Mouse (Mus musculus) erythroblast, embryonic 14.5 days (primary cell): ENCODE results near the gene Hnrnph2. TPM values are rescaled to one million over a fixed set of nuclear protein-coding genes. Genes with fewer than 3 reads are reported as not detected.
A peak's percentile ranks its signal among the peaks of the same experiment; 100 is the strongest.

Experiments
- H3K27me3 ChIP-seq: 2 replicates; pipeline ENCODE4 v1.6.1; 2012; ENCODE audit warnings: inconsistent platforms; ENCODE audit not compliant: control insufficient read depth
- H3K36me3 ChIP-seq: 2 replicates; pipeline ENCODE4 v1.6.1; 2012; ENCODE audit warnings: mild to moderate bottlenecking, inconsistent platforms; ENCODE audit not compliant: control insufficient read depth
- H3K4me1 ChIP-seq: 2 replicates; pipeline ENCODE4 v1.6.1; 2012; ENCODE audit warnings: inconsistent platforms; ENCODE audit not compliant: control insufficient read depth
- H3K4me3 ChIP-seq: replicated peaks from 2 replicates; pipeline ENCODE3; 2012; ENCODE audit warnings: moderate library complexity, mild to moderate bottlenecking, inconsistent platforms
- H3K9me3 ChIP-seq: 2 replicates; pipeline ENCODE4 v1.6.1; 2012; ENCODE audit warnings: low read length, inconsistent platforms, mixed read lengths; ENCODE audit not compliant: control insufficient read depth
- GATA1 ChIP-seq: IDR thresholded peaks from 2 replicates; pipeline ENCODE4 v1.6.1; 2012; ENCODE audit warnings: low read length, inconsistent platforms, mixed read lengths
- TAL1 ChIP-seq: IDR thresholded peaks from 3 replicates; pipeline ENCODE4 v1.6.1; 2012; ENCODE audit warnings: low read length, inconsistent platforms, mixed read lengths
- polyA plus RNA-seq: library from polyadenylated mRNA; stranded (reverse); fragments of >175 nt; gene quantifications from 2 replicates; pipeline ENCODE4 v1.2.3, GENCODE M21; 2012

Hnrnph2 gene
- polyA plus RNA-seq, 1 experiment, result 1.6 TPM

DNA sequence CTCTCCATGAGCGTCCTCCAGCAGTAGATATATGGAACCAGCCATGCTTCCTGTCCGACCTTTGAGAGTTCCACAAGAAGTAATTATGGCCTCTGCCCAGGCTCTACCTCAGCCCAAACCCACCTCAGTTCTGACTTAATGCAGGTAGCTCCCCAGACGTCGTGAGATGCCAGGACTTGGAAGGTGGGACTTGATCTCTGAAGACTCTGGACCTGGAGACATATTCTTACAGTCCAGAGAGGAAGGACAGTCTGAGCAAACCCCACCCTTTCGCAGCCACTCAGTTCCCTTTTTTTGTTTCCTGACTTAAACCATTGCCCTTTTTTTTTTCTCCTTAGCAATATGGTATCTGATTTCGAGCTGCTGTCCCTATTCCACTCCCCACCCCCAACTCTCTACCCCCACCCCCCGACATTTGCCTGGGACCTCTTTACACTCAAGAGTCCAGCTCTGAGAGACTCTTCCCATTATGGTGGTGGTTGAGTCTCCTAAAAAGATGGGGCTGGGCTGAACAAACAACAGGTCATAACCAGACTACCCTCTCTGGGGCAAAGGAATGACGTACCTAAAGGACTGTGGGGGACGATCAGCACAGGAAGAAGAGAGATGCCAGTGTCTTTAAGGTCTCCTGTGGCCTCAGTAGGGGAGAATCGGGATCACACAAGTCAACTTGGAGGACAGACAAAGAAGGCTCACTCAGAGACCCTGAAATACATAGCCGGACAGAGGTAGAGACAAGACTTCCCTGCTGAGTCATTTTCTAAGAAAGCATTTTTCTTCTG lies 17.9 kb upstream of the Hnrnph2 start, which contains the start of gene Btk:
TSS of gene Btk (minus strand) at position 683 of the 782 bp plus-strand sequence.
- no peak for TF ChIP-seq TAL1
- TF ChIP-seq GATA1, result no peak
- H3K36me3 ChIP-seq, result peaks cover 6% of the 10 kb centered on the region
- H3K27me3 ChIP-seq, result no peaks in the 10 kb centered on the region
- peaks cover 54% of the 10 kb centered on the region for H3K4me1 ChIP-seq
- peaks cover 7% of the 10 kb centered on the region; the same call in 1 of the 2 replicates for H3K9me3 ChIP-seq
- H3K4me3 ChIP-seq, result peak within 1 kb of the TSS; percentile 63

DNA sequence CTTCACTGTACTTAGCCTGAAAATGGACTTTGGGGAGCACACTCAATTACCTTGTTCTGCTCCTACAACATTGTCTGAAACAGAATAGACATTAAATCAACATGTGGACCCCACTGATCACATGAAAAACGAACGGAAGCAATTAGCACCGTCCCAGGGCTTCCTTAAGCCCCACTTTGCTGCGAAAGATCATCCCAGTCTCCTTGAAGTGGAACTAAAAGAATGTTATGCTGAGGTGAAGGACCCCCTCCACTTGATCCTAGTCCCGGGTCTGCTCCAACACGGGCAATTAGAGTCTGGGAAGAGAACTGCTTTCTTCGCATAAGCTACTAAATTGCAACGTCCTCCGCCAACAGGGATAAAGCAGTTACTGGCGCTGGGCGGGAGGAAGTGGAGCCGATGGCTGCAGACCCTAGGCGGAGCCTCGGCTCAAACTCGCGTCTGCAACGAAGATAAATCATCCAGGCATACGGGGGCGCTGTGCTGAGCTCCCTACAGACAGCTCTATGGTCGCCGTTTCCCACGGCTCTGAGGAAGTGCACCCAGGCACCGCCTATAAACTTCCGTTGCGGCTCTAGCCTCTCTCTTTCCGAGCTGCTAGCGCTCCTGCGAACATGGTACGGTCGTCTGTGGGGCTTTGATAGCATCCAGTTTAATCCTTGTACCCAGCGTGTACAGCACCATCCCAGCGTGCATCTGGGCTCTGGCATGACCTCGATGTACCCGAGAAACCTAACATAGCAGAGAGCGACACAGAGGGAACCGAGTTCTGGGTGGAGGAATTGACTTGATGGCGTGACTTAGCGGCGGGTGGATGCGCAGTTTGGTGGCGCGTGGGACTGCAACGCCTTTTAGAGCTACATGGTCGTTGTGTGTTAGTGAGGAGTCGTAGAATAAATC lies 15.6 kb upstream of the Hnrnph2 start, which contains the start of gene Rpl36a:
TSS of gene Rpl36a (plus strand) at position 552 of the 900 bp plus-strand sequence.
- H3K9me3 ChIP-seq, result peaks cover 7% of the 10 kb centered on the region; the same call in 1 of the 2 replicates
- H3K4me1 ChIP-seq, result peaks cover 55% of the 10 kb centered on the region
- H3K36me3 ChIP-seq, result peaks cover 22% of the 10 kb centered on the region
- no peak for TF ChIP-seq GATA1
- no peak for TF ChIP-seq TAL1
- H3K4me3 ChIP-seq, result peak within 1 kb of the TSS; percentile 87
- no peaks in the 10 kb centered on the region for H3K27me3 ChIP-seq

DNA sequence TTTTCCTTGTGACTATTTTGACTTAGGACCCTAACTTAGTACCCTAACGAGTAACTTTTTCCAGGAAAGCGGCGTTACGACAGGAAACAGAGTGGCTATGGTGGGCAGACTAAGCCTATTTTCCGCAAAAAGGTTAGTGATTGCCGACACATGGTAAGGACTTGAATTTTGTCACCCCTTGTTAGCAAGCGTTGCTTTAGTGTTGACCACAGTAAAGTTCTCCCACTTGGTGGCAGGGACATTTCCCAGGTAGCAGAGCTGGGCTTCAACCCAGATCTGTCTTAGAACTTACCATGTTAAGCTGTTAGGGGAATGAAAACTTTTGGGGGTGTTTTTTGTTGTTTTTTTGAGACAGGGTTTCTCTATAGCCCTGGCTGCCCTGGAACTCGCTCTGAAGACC lies 14.5 kb upstream of the Hnrnph2 start:
- Histone ChIP-seq H3K36me3 (peaks cover 28% of the 10 kb centered on the region), H3K4me3 (peak overlapping the region; percentile 87), H3K27me3 (no peaks in the 10 kb centered on the region), H3K9me3 (peaks cover 7% of the 10 kb centered on the region; the same call in 1 of the 2 replicates), H3K4me1 (peaks cover 44% of the 10 kb centered on the region)
- TF ChIP-seq GATA1 (no peak), TAL1 (no peak)

DNA sequence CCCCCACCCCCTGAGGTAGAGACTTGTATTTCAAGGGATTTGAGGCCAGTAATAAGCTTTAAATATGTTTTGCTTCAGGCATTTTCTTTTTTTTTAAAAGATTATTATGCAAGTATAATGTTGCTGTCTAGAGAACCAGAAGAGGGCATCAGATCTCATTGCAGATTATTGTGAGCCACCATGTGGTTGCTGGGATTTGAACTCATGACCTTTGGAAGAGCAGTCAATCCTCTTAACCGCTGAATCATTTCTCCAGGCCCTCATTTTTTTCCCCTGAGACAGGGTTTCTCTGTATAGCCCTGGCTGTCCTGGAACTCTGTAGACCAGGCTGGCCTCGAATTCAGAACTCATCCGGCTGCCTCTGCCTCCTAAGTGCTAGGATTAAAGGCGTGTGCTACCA lies 12.7 kb upstream of the Hnrnph2 start:
- Histone ChIP-seq H3K27me3 (no peaks in the 10 kb centered on the region), H3K9me3 (peaks cover 7% of the 10 kb centered on the region; the same call in 1 of the 2 replicates), H3K4me3 (no peak overlapping the region), H3K4me1 (peaks cover 28% of the 10 kb centered on the region), H3K36me3 (peaks cover 28% of the 10 kb centered on the region)
- TF ChIP-seq GATA1, result no peak

DNA sequence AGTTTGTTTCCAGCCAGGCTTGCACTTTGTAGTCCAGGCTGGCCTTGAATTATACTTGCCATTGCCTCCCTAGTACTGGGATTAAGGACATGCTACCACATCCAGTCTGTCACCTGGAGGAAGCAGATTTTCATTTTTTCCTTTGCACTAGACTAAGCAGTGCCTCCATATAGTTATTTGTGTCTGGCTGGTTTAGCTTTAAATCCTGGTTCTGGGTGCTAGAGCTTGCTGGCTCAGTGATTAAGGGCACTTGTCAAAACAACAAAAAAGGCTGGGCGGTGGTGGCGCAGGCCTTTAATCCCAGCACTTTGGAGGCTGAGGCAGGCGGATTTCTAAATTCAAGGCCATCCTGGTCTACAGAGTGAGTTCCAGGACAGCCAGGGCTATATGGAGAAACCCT lies 12.0 kb upstream of the Hnrnph2 start:
- TF ChIP-seq TAL1 (no peak), GATA1 (no peak)
- Histone ChIP-seq H3K36me3 (peaks cover 28% of the 10 kb centered on the region), H3K27me3 (no peaks in the 10 kb centered on the region)

DNA sequence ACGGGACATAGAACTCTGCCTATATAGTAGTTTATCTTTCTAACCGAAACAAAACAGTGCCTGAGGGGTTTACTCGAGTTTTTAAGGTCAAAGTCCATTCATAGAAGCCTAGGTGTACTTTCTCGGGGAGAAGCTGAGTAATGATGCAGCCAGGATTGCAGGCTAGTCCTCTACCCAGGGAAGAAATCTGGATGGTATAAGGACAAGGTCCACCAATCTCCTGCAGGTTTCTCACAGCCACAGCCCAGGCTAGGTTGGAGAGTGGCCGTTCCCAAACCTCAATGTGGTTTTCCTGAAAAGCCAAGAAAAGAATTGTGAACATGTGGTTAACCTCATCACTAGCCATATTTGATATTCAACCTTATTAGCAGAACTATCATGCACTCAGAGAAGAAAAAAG lies 11.1 kb upstream of the Hnrnph2 start:
- peaks cover 28% of the 10 kb centered on the region for H3K36me3 ChIP-seq
- no peaks in the 10 kb centered on the region for H3K27me3 ChIP-seq
- peaks cover 13% of the 10 kb centered on the region for H3K4me1 ChIP-seq
- H3K9me3 ChIP-seq, result peaks cover 7% of the 10 kb centered on the region; the same call in 1 of the 2 replicates
- H3K4me3 ChIP-seq, result no peak overlapping the region
- TF ChIP-seq GATA1 (no peak), TAL1 (no peak)

More for the DNA sequence above, 12.0 kb upstream of the Hnrnph2 start:
- Histone ChIP-seq H3K4me3 (no peak overlapping the region), H3K9me3 (peaks cover 7% of the 10 kb centered on the region; the same call in 1 of the 2 replicates), H3K4me1 (peaks cover 21% of the 10 kb centered on the region)

DNA sequence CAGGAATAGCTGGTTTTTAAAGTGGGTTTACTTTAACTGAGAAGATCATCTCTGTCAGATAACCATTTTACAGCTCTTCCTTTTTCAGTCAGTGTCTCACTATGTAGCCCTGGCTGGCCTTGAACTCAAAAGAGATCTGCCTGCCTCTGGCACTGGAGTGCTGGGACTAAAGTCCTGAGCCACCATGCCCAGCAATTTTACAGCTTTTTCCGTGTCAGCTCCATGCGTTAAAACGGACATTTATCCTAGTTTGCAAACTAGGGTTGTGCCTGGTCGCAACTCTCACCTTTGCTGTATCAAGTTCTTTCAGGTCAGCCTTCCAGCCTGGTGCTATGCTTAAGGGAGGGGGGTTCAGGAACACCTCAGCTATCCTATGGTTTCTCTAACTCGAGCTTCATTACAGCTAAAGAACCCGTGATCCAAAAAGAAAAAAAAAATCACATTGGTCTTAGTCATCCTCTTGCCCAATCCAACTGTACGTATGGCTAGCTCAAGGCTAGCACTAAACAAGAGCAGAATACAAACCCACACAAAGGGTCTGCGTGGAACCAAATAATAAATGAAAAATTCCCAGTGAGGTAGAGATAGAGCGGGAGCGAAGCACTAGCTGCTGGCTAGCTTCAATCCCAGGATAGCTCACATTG lies 935 bp upstream of the Hnrnph2 start:
- TF ChIP-seq GATA1 (no peak), TAL1 (no peak)
- Histone ChIP-seq H3K4me3 (peak overlapping the region; percentile 81), H3K9me3 (0 out of 2 replicates have a peak, but pooled peaks cover 2% of the 10 kb centered on the region), H3K4me1 (peaks cover 23% of the 10 kb centered on the region), H3K27me3 (0 out of 2 replicates have a peak, but pooled peaks cover 2% of the 10 kb centered on the region), H3K36me3 (peaks cover 17% of the 10 kb centered on the region)

DNA sequence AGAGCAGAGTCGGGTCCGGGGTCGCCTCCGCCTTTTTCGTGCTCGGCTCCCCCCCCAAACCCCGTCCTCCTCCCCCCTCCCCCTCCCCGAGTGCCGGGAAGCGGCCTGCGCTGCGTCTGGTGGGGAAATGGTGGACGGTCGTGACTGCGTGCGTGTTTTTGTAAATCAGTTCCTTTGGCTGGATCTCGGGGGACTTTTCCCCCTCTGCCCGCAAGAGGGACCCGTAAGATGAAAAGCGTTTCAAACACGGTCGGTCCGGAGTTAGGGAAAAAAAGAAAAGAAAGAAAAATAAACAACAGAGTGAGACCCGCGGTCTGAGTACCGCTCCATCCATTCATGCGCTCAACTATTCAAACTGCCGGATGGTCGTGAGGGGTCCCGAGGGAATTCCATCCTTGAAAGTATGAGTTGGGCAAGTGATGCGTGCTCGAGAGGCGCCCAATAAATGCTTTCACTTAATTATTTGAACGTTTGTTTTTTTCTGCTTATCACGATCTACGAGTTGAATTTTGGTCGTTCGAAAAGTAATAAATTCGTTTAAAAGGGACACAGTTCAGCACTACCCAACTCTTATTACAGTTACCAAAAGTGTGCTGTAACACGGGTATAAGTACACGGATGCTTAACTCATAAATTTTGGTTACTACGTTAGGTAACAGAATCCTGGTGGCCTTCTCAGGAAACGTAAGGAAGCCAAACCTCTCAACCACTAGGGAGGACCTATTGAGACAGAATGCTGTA lies 571 bp downstream of the Hnrnph2 start:
- Histone ChIP-seq H3K27me3 (0 out of 2 replicates have a peak, but pooled peaks cover 2% of the 10 kb centered on the region), H3K36me3 (peaks cover 26% of the 10 kb centered on the region), H3K9me3 (0 out of 2 replicates have a peak, but pooled peaks cover 2% of the 10 kb centered on the region), H3K4me3 (peak overlapping the region; percentile 81), H3K4me1 (peaks cover 23% of the 10 kb centered on the region)
- TF ChIP-seq TAL1 (no peak), GATA1 (no peak)
